Mouse (Mus musculus): ENCODE results near the gene Dgkk. TPM values are rescaled to one million over a fixed set of nuclear protein-coding genes. Genes with fewer than 3 reads are reported as not detected.
"Not testable (repeated sequence)": the region's sequence is repeated elsewhere in the genome, so short reads cannot be mapped to it uniquely, and the experiment has no call there.

Dgkk gene
- polyA plus RNA-seq (2012; rRNA removed) = 0.01 and 0.04 TPM in 2 replicates

GRCm38 (mm10) chrX:6779006-6779405 is at the start of gene Dgkk:
Gene Dgkk (plus strand): TSS chrX:6779306.
- DNase-seq (ENCODE audit: low spot score) = not testable (repeated sequence)

GRCm38 (mm10) chrX:6733998-6734397 is 45.1 kb upstream of the Dgkk start:
- no peak for DNase-seq (ENCODE audit: low spot score)

GRCm38 (mm10) chrX:6750714-6751113 is 28.4 kb upstream of the Dgkk start:
- no peak for DNase-seq (ENCODE audit: low spot score)

- DNase-seq (ENCODE audit: low spot score) = no peak
Observed at GRCm38 (mm10) chrX:6751549-6752047, 27.5 kb upstream of the Dgkk start.

- DNase-seq (ENCODE audit: low spot score) = no peak
Observed at GRCm38 (mm10) chrX:6777489-6778249, 1.4 kb upstream of the Dgkk start.

GRCm38 (mm10) chrX:6778250-6778637 is 862 bp upstream of the Dgkk start:
- DNase-seq (ENCODE audit: low spot score) = no peak

GRCm38 (mm10) chrX:6779969-6780539 is 948 bp downstream of the Dgkk start:
- DNase-seq (ENCODE audit: low spot score) = no peak

GRCm38 (mm10) chrX:6832553-6832952 is 53.4 kb downstream of the Dgkk start:
- no peak for DNase-seq (ENCODE audit: low spot score)

- no peak for DNase-seq (ENCODE audit: low spot score)
Observed at GRCm38 (mm10) chrX:6853466-6853865, 74.4 kb downstream of the Dgkk start.

GRCm38 (mm10) chrX:6854136-6854535 is 75.0 kb downstream of the Dgkk start:
- no peak for DNase-seq (ENCODE audit: low spot score)

GRCm38 (mm10) chrX:6893933-6894332 is 114.8 kb downstream of the Dgkk start:
- DNase-seq (ENCODE audit: low spot score) = no peak

- DNase-seq (ENCODE audit: low spot score) = no peak
Observed at GRCm38 (mm10) chrX:6911047-6911446, 131.9 kb downstream of the Dgkk start.

- no peak for DNase-seq (ENCODE audit: low spot score)
Observed at GRCm38 (mm10) chrX:6922165-6922564, 143.1 kb downstream of the Dgkk start.

GRCm38 (mm10) chrX:6926224-6926623 is 147.1 kb downstream of the Dgkk start:
- no peak for DNase-seq (ENCODE audit: low spot score)

- DNase-seq (ENCODE audit: low spot score) = no peak
Observed at GRCm38 (mm10) chrX:6968598-6968997, 189.5 kb downstream of the Dgkk start.

GRCm38 (mm10) chrX:6971956-6972355 is 192.8 kb downstream of the Dgkk start:
- no peak for DNase-seq (ENCODE audit: low spot score)

- not testable (repeated sequence) for DNase-seq (ENCODE audit: low spot score)
Observed at GRCm38 (mm10) chrX:6983916-6984315, 204.8 kb downstream of the Dgkk start.

Measured in urinary bladder, adult 2 months (tissue).